Mouse (Mus musculus) testis, adult 2 months (tissue): ENCODE results near the gene Grm7. TPM values are rescaled to one million over a fixed set of nuclear protein-coding genes. Genes with fewer than 3 reads are reported as not detected.

Experiments
- H3K27ac ChIP-seq: fragments of 200-500 bp; 2 replicates; pipeline ENCODE4 v1.5.1; 2012; ENCODE audit warnings: low read depth, low read length; ENCODE audit not compliant: control insufficient read depth, insufficient read depth
- H3K27me3 ChIP-seq: fragments of 200-500 bp; 2 replicates; pipeline ENCODE4 v1.6.1; 2012; ENCODE audit warnings: mild to moderate bottlenecking, low read length, moderate library complexity; ENCODE audit not compliant: control insufficient read depth, insufficient read depth
- H3K36me3 ChIP-seq: fragments of 200-500 bp; 2 replicates; pipeline ENCODE4 v1.6.1; 2012; ENCODE audit warnings: mild to moderate bottlenecking, low read length; ENCODE audit not compliant: control insufficient read depth, insufficient read depth
- H3K4me1 ChIP-seq: fragments of 200-500 bp; 2 replicates; pipeline ENCODE4 v1.6.1; 2012; ENCODE audit warnings: low read length; ENCODE audit not compliant: control insufficient read depth, insufficient read depth
- H3K4me3 ChIP-seq: fragments of 200-500 bp; 2 replicates; pipeline ENCODE4 v1.5.1; 2012; ENCODE audit warnings: low read depth, mild to moderate bottlenecking, low read length, moderate library complexity, mixed read lengths; ENCODE audit not compliant: control insufficient read depth
- CTCF ChIP-seq: fragments of 200-500 bp; IDR thresholded peaks from 2 replicates; pipeline ENCODE4 v1.5.1; 2012; ENCODE audit warnings: low read depth, mild to moderate bottlenecking, inconsistent platforms, low read length, moderate library complexity; ENCODE audit not compliant: control insufficient read depth, insufficient read depth, insufficient replicate concordance
- POLR2A ChIP-seq: fragments of 200-500 bp; IDR thresholded peaks from 2 replicates; pipeline ENCODE4 v1.6.1; 2012; ENCODE audit warnings: low read depth, mild to moderate bottlenecking, inconsistent platforms, low read length, moderate library complexity; ENCODE audit not compliant: control insufficient read depth
- polyA plus RNA-seq: library from polyadenylated mRNA; depleted of rRNA; stranded (reverse); fragments of >200 nt; gene quantifications from 2 replicates; pipeline ENCODE4 v1.2.3, GENCODE M21; 2012

The Grm7 gene
- polyA plus RNA-seq, 1 experiment: 0.58 TPM

GRCm38 (mm10) chr6:111276657-111277056, 631.3 kb downstream of the Grm7 start:
- H3K4me1 ChIP-seq: no peaks in the 10 kb centered on the region
- H3K4me3 ChIP-seq: no peak overlapping the region
- TF ChIP-seq POLR2A (no peak), CTCF (no peak)
- H3K36me3 ChIP-seq: no peaks in the 10 kb centered on the region
- no peaks in the 10 kb centered on the region for H3K27me3 ChIP-seq
- H3K27ac ChIP-seq: no peak overlapping the region

GRCm38 (mm10) chr6:111278516-111278915, 633.1 kb downstream of the Grm7 start:
- Histone ChIP-seq H3K27ac (no peak overlapping the region), H3K27me3 (no peaks in the 10 kb centered on the region), H3K4me3 (no peak overlapping the region), H3K4me1 (no peaks in the 10 kb centered on the region), H3K36me3 (no peaks in the 10 kb centered on the region)
- TF ChIP-seq POLR2A: no peak
- TF ChIP-seq CTCF: no peak

GRCm38 (mm10) chr6:111293505-111294001, 648.2 kb downstream of the Grm7 start:
- H3K27me3 ChIP-seq: no peaks in the 10 kb centered on the region
- H3K36me3 ChIP-seq: no peaks in the 10 kb centered on the region
- TF ChIP-seq CTCF (no peak), POLR2A (no peak)
- no peak overlapping the region for H3K4me3 ChIP-seq
- H3K4me1 ChIP-seq: no peaks in the 10 kb centered on the region
- H3K27ac ChIP-seq: no peak overlapping the region

- H3K4me1 ChIP-seq: no peaks in the 10 kb centered on the region
- H3K27ac ChIP-seq: no peak overlapping the region
- H3K4me3 ChIP-seq: no peak overlapping the region
- H3K27me3 ChIP-seq: no peaks in the 10 kb centered on the region
- no peaks in the 10 kb centered on the region for H3K36me3 ChIP-seq
- no peak for TF ChIP-seq POLR2A
- TF ChIP-seq CTCF: no peak
Measured at GRCm38 (mm10) chr6:111303912-111304555, 658.7 kb downstream of the Grm7 start.

- no peaks in the 10 kb centered on the region for H3K4me1 ChIP-seq
- H3K4me3 ChIP-seq: no peak overlapping the region
- H3K36me3 ChIP-seq: no peaks in the 10 kb centered on the region
- no peak for TF ChIP-seq POLR2A
- no peaks in the 10 kb centered on the region for H3K27me3 ChIP-seq
- H3K27ac ChIP-seq: no peak overlapping the region
Measured at GRCm38 (mm10) chr6:111361681-111362080, 716.3 kb downstream of the Grm7 start.

GRCm38 (mm10) chr6:111368111-111368510, 722.7 kb downstream of the Grm7 start:
- Histone ChIP-seq H3K36me3 (no peaks in the 10 kb centered on the region), H3K27me3 (no peaks in the 10 kb centered on the region), H3K4me3 (no peak overlapping the region), H3K27ac (no peak overlapping the region), H3K4me1 (no peaks in the 10 kb centered on the region)
- TF ChIP-seq CTCF (no peak), POLR2A (no peak)

GRCm38 (mm10) chr6:111368551-111368950, 723.2 kb downstream of the Grm7 start:
- no peak overlapping the region for H3K27ac ChIP-seq
- no peak overlapping the region for H3K4me3 ChIP-seq
- no peaks in the 10 kb centered on the region for H3K27me3 ChIP-seq
- no peaks in the 10 kb centered on the region for H3K36me3 ChIP-seq
- H3K4me1 ChIP-seq: no peaks in the 10 kb centered on the region
- TF ChIP-seq POLR2A (no peak), CTCF (no peak)
